Mouse (Mus musculus): ENCODE data around the gene Slc25a33.
A peak's percentile ranks its signal among the peaks of the same experiment; 100 is the strongest.
"Not testable (repeated sequence)": the region's sequence is repeated elsewhere in the genome, so short reads cannot be mapped to it uniquely, and the experiment has no call there.

Gene Slc25a33

GRCm38 (mm10) chr4:149758423-149758822 is 15.7 kb downstream of the Slc25a33 start:
- DNase-seq (ENCODE audit: low read depth, low spot score) = no peak

- not testable (repeated sequence) for DNase-seq (ENCODE audit: low read depth, low spot score)
Observed at GRCm38 (mm10) chr4:149756546-149756945, 17.5 kb downstream of the Slc25a33 start.

- peak; percentile 87 for DNase-seq (ENCODE audit: low read depth, low spot score)
Observed at GRCm38 (mm10) chr4:149752836-149753235, 21.2 kb downstream of the Slc25a33 start.

- peak; percentile 67 for DNase-seq (ENCODE audit: low read depth, low spot score)
Observed at GRCm38 (mm10) chr4:149752124-149752799, 21.8 kb downstream of the Slc25a33 start.

- DNase-seq (ENCODE audit: low read depth, low spot score) = no peak
Observed at GRCm38 (mm10) chr4:149750671-149751070, 23.4 kb downstream of the Slc25a33 start.

- DNase-seq (ENCODE audit: low read depth, low spot score) = not testable (repeated sequence)
Observed at GRCm38 (mm10) chr4:149749663-149750015, 24.4 kb downstream of the Slc25a33 start.

- DNase-seq (ENCODE audit: low read depth, low spot score) = peak; percentile 62
Observed at GRCm38 (mm10) chr4:149749003-149749662, 24.9 kb downstream of the Slc25a33 start.

GRCm38 (mm10) chr4:149744119-149744518 is 30.0 kb downstream of the Slc25a33 start:
- no peak for DNase-seq (ENCODE audit: low read depth, low spot score)

- no peak for DNase-seq (ENCODE audit: low read depth, low spot score)
Observed at GRCm38 (mm10) chr4:149742011-149742530, 32.0 kb downstream of the Slc25a33 start.

GRCm38 (mm10) chr4:149740301-149740700 is 33.8 kb downstream of the Slc25a33 start:
- DNase-seq (ENCODE audit: low read depth, low spot score) = no peak

- no peak for DNase-seq (ENCODE audit: low read depth, low spot score)
Observed at GRCm38 (mm10) chr4:149739478-149739877, 34.6 kb downstream of the Slc25a33 start.

- peak; percentile 85 for DNase-seq (ENCODE audit: low read depth, low spot score)
Observed at GRCm38 (mm10) chr4:149737383-149738324, 36.4 kb downstream of the Slc25a33 start, which contains the start of gene Tmem201. Gene Tmem201 (minus strand): TSS chr4:149738044.

- DNase-seq (ENCODE audit: low read depth, low spot score) = no peak
Observed at GRCm38 (mm10) chr4:149736581-149736980, 37.5 kb downstream of the Slc25a33 start.

- DNase-seq (ENCODE audit: low read depth, low spot score) = no peak
Observed at GRCm38 (mm10) chr4:149735624-149736250, 38.3 kb downstream of the Slc25a33 start.

- DNase-seq (ENCODE audit: low read depth, low spot score) = no peak
Observed at GRCm38 (mm10) chr4:149734730-149735475, 39.2 kb downstream of the Slc25a33 start.

- no peak for DNase-seq (ENCODE audit: low read depth, low spot score)
Observed at GRCm38 (mm10) chr4:149734246-149734645, 39.8 kb downstream of the Slc25a33 start.

GRCm38 (mm10) chr4:149733748-149734147 is 40.3 kb downstream of the Slc25a33 start:
- DNase-seq (ENCODE audit: low read depth, low spot score) = no peak

GRCm38 (mm10) chr4:149732800-149733199 is 41.3 kb downstream of the Slc25a33 start:
- DNase-seq (ENCODE audit: low read depth, low spot score) = no peak

- no peak for DNase-seq (ENCODE audit: low read depth, low spot score)
Observed at GRCm38 (mm10) chr4:149732313-149732712, 41.8 kb downstream of the Slc25a33 start.

GRCm38 (mm10) chr4:149730827-149731226 is 43.2 kb downstream of the Slc25a33 start:
- DNase-seq (ENCODE audit: low read depth, low spot score) = no peak

GRCm38 (mm10) chr4:149728810-149729209 is 45.3 kb downstream of the Slc25a33 start:
- DNase-seq (ENCODE audit: low read depth, low spot score) = no peak
